In the genomic region with DNA sequence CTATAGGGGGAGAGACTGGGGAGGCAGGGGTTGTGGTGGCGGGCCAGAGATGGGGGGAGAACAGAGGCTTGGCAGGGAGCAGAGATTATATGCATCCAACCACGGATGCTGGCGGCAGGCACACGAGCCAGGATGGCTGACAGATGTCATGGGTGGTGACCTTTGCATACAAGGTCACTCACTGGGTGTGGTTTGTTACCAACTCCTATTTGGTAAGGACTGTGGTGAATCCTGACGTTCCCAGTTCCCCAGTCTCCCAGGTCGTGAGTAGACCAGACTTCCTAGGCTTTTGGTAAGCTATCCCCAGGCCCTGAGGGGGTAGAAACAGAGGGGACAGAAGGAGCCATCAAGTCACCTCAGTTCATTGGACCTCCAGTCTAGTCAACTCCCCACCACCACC, we compare ENCODE assay signal across 37 mouse cellular contexts. TPM values are rescaled to one million over a fixed set of nuclear protein-coding genes. Genes with fewer than 3 reads are reported as not detected.
"Had no signal": no experiment of that assay in that cellular context is flagged by ENCODE, and none has a peak within 500 bp of the region (broad histone marks: within the 10 kb centered on the region; RNA-seq: fewer than 3 reads in every experiment).

No protein-coding gene starts in this region.

- DNase-seq: left cerebral cortex, postnatal 4 days; liver; liver, embryonic 13.5 days; liver, postnatal 0 days; lung, adult 18-20 months; lung, adult 2 months; lung, embryonic 14.5 days; lung, postnatal 14 days; lung, postnatal 36 days; lung, postnatal 4 days; midbrain, embryonic 14.5 days had no signal

- H3K36me3 ChIP-seq: limb, embryonic 10.5 days; limb, embryonic 12.5 days; limb, embryonic 13.5 days; limb, embryonic 15.5 days; liver, embryonic 13.5 days; liver, embryonic 15.5 days; lung, embryonic 15.5 days; midbrain, embryonic 10.5 days; midbrain, embryonic 12.5 days; midbrain, embryonic 13.5 days; midbrain, embryonic 15.5 days had no signal

- H3K27me3 ChIP-seq: limb, embryonic 15.5 days; liver, embryonic 15.5 days; lung, embryonic 15.5 days; midbrain, embryonic 13.5 days had no signal

- H3K27ac ChIP-seq: left cerebral cortex, adult 2 months; limb, embryonic 10.5 days; limb, embryonic 12.5 days; limb, embryonic 13.5 days; limb, embryonic 15.5 days; liver, embryonic 13.5 days; liver, embryonic 14.5 days; liver, embryonic 15.5 days; lung, embryonic 15.5 days; macrophage; midbrain, embryonic 10.5 days; midbrain, embryonic 12.5 days; midbrain, embryonic 13.5 days; midbrain, embryonic 15.5 days had no signal

- H3K9ac ChIP-seq: limb, embryonic 12.5 days; limb, embryonic 13.5 days; limb, embryonic 15.5 days; liver, embryonic 13.5 days; liver, embryonic 14.5 days; liver, embryonic 15.5 days; liver, postnatal 0 days; lung, embryonic 14.5 days; lung, embryonic 15.5 days; midbrain, embryonic 12.5 days; midbrain, embryonic 13.5 days; midbrain, embryonic 15.5 days had no signal

- H3K4me2 ChIP-seq: limb, embryonic 12.5 days; limb, embryonic 13.5 days; limb, embryonic 15.5 days; liver, embryonic 11.5 days; liver, embryonic 13.5 days; liver, embryonic 15.5 days; lung, embryonic 14.5 days; lung, embryonic 15.5 days; midbrain, embryonic 11.5 days; midbrain, embryonic 12.5 days; midbrain, embryonic 13.5 days; midbrain, embryonic 15.5 days had no signal

- H3K4me3 ChIP-seq: left cerebral cortex, adult 2 months; limb, embryonic 10.5 days; limb, embryonic 12.5 days; limb, embryonic 13.5 days; limb, embryonic 15.5 days; liver, embryonic 13.5 days; liver, embryonic 15.5 days; lung, embryonic 15.5 days; megakaryocyte, embryonic 14.5 days; midbrain, embryonic 10.5 days; midbrain, embryonic 12.5 days; midbrain, embryonic 13.5 days; midbrain, embryonic 15.5 days; myocyte had no signal

- H3K9me3 ChIP-seq: limb, embryonic 10.5 days; limb, embryonic 13.5 days; limb, embryonic 15.5 days; liver, embryonic 13.5 days; liver, embryonic 15.5 days; lung, embryonic 15.5 days; midbrain, embryonic 10.5 days; midbrain, embryonic 13.5 days; midbrain, embryonic 15.5 days had no signal

- ATAC-seq: liver, postnatal 0 days; midbrain, embryonic 13.5 days; midbrain, embryonic 15.5 days; midbrain, embryonic 16.5 days had no signal

- H3K4me1 ChIP-seq: limb, embryonic 15.5 days; liver, embryonic 13.5 days; liver, embryonic 15.5 days; megakaryocyte, embryonic 14.5 days; midbrain, embryonic 12.5 days; midbrain, embryonic 15.5 days had no signal

RNA-seq across cellular contexts. Expression of a gene that starts 10.2 kb away (rescaled TPM):
- polyA plus RNA-seq: limb, embryonic 10.5 days; limb, embryonic 11.5 days; limb, embryonic 12.5 days; limb, embryonic 13.5 days; limb, embryonic 14.5 days; limb, embryonic 15.5 days; liver, adult 2 months; liver, embryonic 11.5 days; liver, embryonic 13.5 days; liver, embryonic 14.5 days; liver, embryonic 15.5 days; liver, embryonic 16.5 days; liver, postnatal 0 days; lung, embryonic 14.5 days; lung, embryonic 16.5 days; lung, postnatal 0 days; macrophage; midbrain, embryonic 10.5 days; midbrain, embryonic 11.5 days; midbrain, embryonic 12.5 days; midbrain, embryonic 13.5 days; midbrain, embryonic 14.5 days; midbrain, embryonic 15.5 days; midbrain, embryonic 16.5 days; midbrain, postnatal 0 days; neural tube, embryonic 11.5 days had no signal

RNA-seq across cellular contexts. Expression of a gene that starts 21.9 kb away (rescaled TPM):
- polyA plus RNA-seq: limb, embryonic 10.5 days; limb, embryonic 11.5 days; limb, embryonic 12.5 days; liver, adult 2 months; liver, postnatal 0 days; macrophage; midbrain, embryonic 10.5 days had no signal

RNA-seq across cellular contexts. Expression of a gene that starts 32.5 kb away (rescaled TPM):
- polyA plus RNA-seq: limb, embryonic 10.5 days; limb, embryonic 11.5 days; limb, embryonic 12.5 days; limb, embryonic 13.5 days; limb, embryonic 15.5 days; liver, adult 2 months; liver, embryonic 11.5 days; liver, embryonic 13.5 days; liver, embryonic 14.5 days; liver, embryonic 15.5 days; liver, embryonic 16.5 days; liver, postnatal 0 days; lung, adult 2 months; lung, embryonic 14.5 days; lung, embryonic 15.5 days; lung, embryonic 16.5 days; lung, postnatal 0 days; macrophage; midbrain, embryonic 10.5 days; myocyte had no signal

RNA-seq across cellular contexts. Expression of a gene that starts 40.7 kb away (rescaled TPM):
- polyA plus RNA-seq: limb, embryonic 10.5 days; limb, embryonic 11.5 days; liver, adult 2 months; liver, embryonic 14.5 days; liver, postnatal 0 days; macrophage had no signal
